Mouse (Mus musculus) megakaryocyte-erythroid progenitor cell, adult 5-6 weeks (primary cell): ENCODE measurements around the gene Clec4g. TPM values are rescaled to one million over a fixed set of nuclear protein-coding genes. Genes with fewer than 3 reads are reported as not detected.

ENCODE experiments used
- ATAC-seq: replicated peaks from 2 replicates; pipeline ENCODE4 v1.8.0; 2016; ENCODE audit warnings: mild to moderate bottlenecking, inconsistent platforms; ENCODE audit not compliant: severe bottlenecking, poor library complexity, low FRiP score, low TSS enrichment
- total RNA-seq, 2 experiments: library from RNA; stranded (forward) in 1 of 2; stranded (reverse) in 1 of 2; fragments of 200-1000, 215-1000 nt in 1 of 2; fragments of >200 nt in 1 of 2; fragmentation: Nextera tagmentation in 1 of 2; gene quantifications; 2 replicates each; pipeline ENCODE4 v1.2.3; 2014 to 2017

Clec4g gene
- total RNA-seq, 2 experiments from 2014 or later, result not detected

- ATAC-seq, result no peak
Measured at GRCm38 (mm10) chr8:3683408-3684176, 36.9 kb downstream of the Clec4g start.

- no peak for ATAC-seq
Measured at GRCm38 (mm10) chr8:3682435-3682834, 38.0 kb downstream of the Clec4g start.

GRCm38 (mm10) chr8:3679656-3680055 is 40.8 kb downstream of the Clec4g start:
- ATAC-seq, result no peak

GRCm38 (mm10) chr8:3679236-3679635 is 41.2 kb downstream of the Clec4g start:
- no peak for ATAC-seq

- ATAC-seq, result no peak
Measured at GRCm38 (mm10) chr8:3678831-3679230, 41.6 kb downstream of the Clec4g start.

- peak; percentile 17 for ATAC-seq
Measured at GRCm38 (mm10) chr8:3676993-3677579, 43.4 kb downstream of the Clec4g start.

GRCm38 (mm10) chr8:3676131-3676992 is 44.1 kb downstream of the Clec4g start, which contains the start of gene Trappc5:
TSS of gene Trappc5 (plus strand) at chr8:3676299.
- ATAC-seq, result peak; percentile 69

- no peak for ATAC-seq
Measured at GRCm38 (mm10) chr8:3674671-3675070, 45.8 kb downstream of the Clec4g start.

- ATAC-seq, result peak; percentile 69
Measured at GRCm38 (mm10) chr8:3671980-3672491, 48.4 kb downstream of the Clec4g start, which contains the start of gene Fcor. TSS of gene Fcor (minus strand) at chr8:3672362.

- no peak for ATAC-seq
Measured at GRCm38 (mm10) chr8:3670388-3670787, 50.1 kb downstream of the Clec4g start.

GRCm38 (mm10) chr8:3665507-3665906 is 54.9 kb downstream of the Clec4g start, which contains the start of gene Mcemp1:
TSS of gene Mcemp1 (plus strand) at chr8:3665754.
- no peak for ATAC-seq

GRCm38 (mm10) chr8:3664405-3664804 is 56.0 kb downstream of the Clec4g start:
- no peak for ATAC-seq

- ATAC-seq, result no peak
Measured at GRCm38 (mm10) chr8:3660889-3661288, 59.6 kb downstream of the Clec4g start.

Other genes starting within 250 kb of the Clec4g start
- not detected in 2 replicates for gene Tex45, start 249.8 kb downstream of the Clec4g start, total RNA-seq (2014; fragmentation: Nextera tagmentation)
- gene Tex45, start 249.8 kb downstream of the Clec4g start, total RNA-seq (2017), result not detected in 2 replicates
- gene Zfp358, start 227.5 kb downstream of the Clec4g start, total RNA-seq (2014; fragmentation: Nextera tagmentation), result 8.8 and 9.3 TPM in 2 replicates
- gene Zfp358, start 227.5 kb downstream of the Clec4g start, total RNA-seq (2017), result 2.7 and 5.9 TPM in 2 replicates
- 47.2 and 49.7 TPM in 2 replicates for gene Mcoln1, start 220.2 kb downstream of the Clec4g start, total RNA-seq (2014; fragmentation: Nextera tagmentation)
- gene Mcoln1, start 220.2 kb downstream of the Clec4g start, total RNA-seq (2017), result 21.0 and 23.1 TPM in 2 replicates
- gene Pnpla6, start 205.3 kb downstream of the Clec4g start, total RNA-seq (2014; fragmentation: Nextera tagmentation), result 80.9 and 107 TPM in 2 replicates
- 28.9 and 35.4 TPM in 2 replicates for gene Pnpla6, start 205.3 kb downstream of the Clec4g start, total RNA-seq (2017)
- gene C330021F23Rik, start 152.7 kb downstream of the Clec4g start, total RNA-seq (2014; fragmentation: Nextera tagmentation), result not detected in 2 replicates
- 0.61 and 1.0 TPM in 2 replicates for gene C330021F23Rik, start 152.7 kb downstream of the Clec4g start, total RNA-seq (2017)
- 1.6 and 3.8 TPM in 2 replicates for gene Camsap3, start 133.4 kb downstream of the Clec4g start, total RNA-seq (2014; fragmentation: Nextera tagmentation)
- 0.42 and 0.52 TPM in 2 replicates for gene Camsap3, start 133.4 kb downstream of the Clec4g start, total RNA-seq (2017)
- 45.6 and 55.5 TPM in 2 replicates for gene Xab2, start 99.3 kb downstream of the Clec4g start, total RNA-seq (2014; fragmentation: Nextera tagmentation)
- 44.9 and 53.9 TPM in 2 replicates for gene Xab2, start 99.3 kb downstream of the Clec4g start, total RNA-seq (2017)
- 59.9 and 94.7 TPM in 2 replicates for gene Pet100, start 99.1 kb downstream of the Clec4g start, total RNA-seq (2014; fragmentation: Nextera tagmentation)
- 152 and 217 TPM in 2 replicates for gene Pet100, start 99.1 kb downstream of the Clec4g start, total RNA-seq (2017)
- gene Pcp2, start 95.1 kb downstream of the Clec4g start, total RNA-seq (2014; fragmentation: Nextera tagmentation), result not detected in 2 replicates
- not detected in 2 replicates for gene Pcp2, start 95.1 kb downstream of the Clec4g start, total RNA-seq (2017)
- gene Stxbp2, start 89.7 kb downstream of the Clec4g start, total RNA-seq (2014; fragmentation: Nextera tagmentation), result 141 and 196 TPM in 2 replicates
- 49.2 and 49.8 TPM in 2 replicates for gene Stxbp2, start 89.7 kb downstream of the Clec4g start, total RNA-seq (2017)
- gene Retn, start 64.9 kb downstream of the Clec4g start, total RNA-seq (2014; fragmentation: Nextera tagmentation), result not detected in 2 replicates
- not detected in 2 replicates for gene Retn, start 64.9 kb downstream of the Clec4g start, total RNA-seq (2017)
- gene Mcemp1, start 54.9 kb downstream of the Clec4g start, total RNA-seq (2014; fragmentation: Nextera tagmentation), result 2.7 TPM in 1 of 2 replicates, not detected in the other
- not detected in 2 replicates for gene Mcemp1, start 54.9 kb downstream of the Clec4g start, total RNA-seq (2017)
- 4.7 TPM in 1 of 2 replicates, not detected in the other for gene Fcor, start 48.3 kb downstream of the Clec4g start, total RNA-seq (2014; fragmentation: Nextera tagmentation)
- gene Fcor, start 48.3 kb downstream of the Clec4g start, total RNA-seq (2017), result 19.2 TPM in 1 of 2 replicates, not detected in the other
- 14.3 and 16.1 TPM in 2 replicates for gene Trappc5, start 44.4 kb downstream of the Clec4g start, total RNA-seq (2014; fragmentation: Nextera tagmentation)
- 22.2 and 31.3 TPM in 2 replicates for gene Trappc5, start 44.4 kb downstream of the Clec4g start, total RNA-seq (2017)
- not detected in 2 replicates for gene Fcer2a, start 26.5 kb downstream of the Clec4g start, total RNA-seq (2014; fragmentation: Nextera tagmentation)
- gene Fcer2a, start 26.5 kb downstream of the Clec4g start, total RNA-seq (2017), result 0.38 TPM in 1 of 2 replicates, not detected in the other
- not detected in 2 replicates for gene Cd209a, start 28.3 kb upstream of the Clec4g start, total RNA-seq (2014; fragmentation: Nextera tagmentation)
- 0.19 TPM in 1 of 2 replicates, not detected in the other for gene Cd209a, start 28.3 kb upstream of the Clec4g start, total RNA-seq (2017)
- not detected in 2 replicates for gene Cd209e, start 133.7 kb upstream of the Clec4g start, total RNA-seq (2014; fragmentation: Nextera tagmentation)
- not detected in 2 replicates for gene Cd209e, start 133.7 kb upstream of the Clec4g start, total RNA-seq (2017)
- not detected in 2 replicates for gene Cd209d, start 157.9 kb upstream of the Clec4g start, total RNA-seq (2014; fragmentation: Nextera tagmentation)
- gene Cd209d, start 157.9 kb upstream of the Clec4g start, total RNA-seq (2017), result not detected in 2 replicates
- not detected in 2 replicates for gene Cd209b, start 206.2 kb upstream of the Clec4g start, total RNA-seq (2014; fragmentation: Nextera tagmentation)
- gene Cd209b, start 206.2 kb upstream of the Clec4g start, total RNA-seq (2017), result not detected in 2 replicates
- not detected in 2 replicates for gene Cd209c, start 234.1 kb upstream of the Clec4g start, total RNA-seq (2014; fragmentation: Nextera tagmentation)
- not detected in 2 replicates for gene Cd209c, start 234.1 kb upstream of the Clec4g start, total RNA-seq (2017)